Mouse (Mus musculus) kidney, postnatal 0 days (tissue): ENCODE measurements around the gene Fbxo17. TPM values are rescaled to one million over a fixed set of nuclear protein-coding genes. Genes with fewer than 3 reads are reported as not detected.

ENCODE experiments used
- ATAC-seq: fragments of 200-750 bp; cut with Nextera tagmentation; replicated peaks from 2 replicates; pipeline ENCODE4 v1.8.0; 2017; ENCODE audit warnings: low read depth, moderate number of reproducible peaks, moderate TSS enrichment, moderate library complexity; ENCODE audit not compliant: low FRiP score
- DNase-seq: peaks from one replicate; pipeline ENCODE4 v3.0.0-alpha.2; 2016; ENCODE audit warnings: low spot score
- H3K27ac ChIP-seq: fragments of 300-500 bp; sonication (generic); 2 replicates; pipeline ENCODE4 v1.5.1; 2014; ENCODE audit warnings: mild to moderate bottlenecking
- H3K27me3 ChIP-seq: fragments of 300-500 bp; sonication (generic); 2 replicates; pipeline ENCODE4 v1.6.1; 2014; ENCODE audit warnings: low read length, mixed read lengths; ENCODE audit not compliant: insufficient read depth
- H3K36me3 ChIP-seq: fragments of 300-500 bp; sonication (generic); 2 replicates; pipeline ENCODE4 v1.6.1; 2014; ENCODE audit warnings: low read length, mixed read lengths; ENCODE audit not compliant: insufficient read depth
- H3K4me1 ChIP-seq: fragments of 300-500 bp; sonication (generic); replicated peaks from 2 replicates; pipeline ENCODE4 v1.6.1; 2014; ENCODE audit warnings: antibody characterized with exemption, low read length, mixed read lengths; ENCODE audit not compliant: insufficient read depth
- H3K4me2 ChIP-seq: fragments of 300-500 bp; sonication (generic); 2 replicates; pipeline ENCODE4 v1.6.1; 2014; ENCODE audit warnings: mild to moderate bottlenecking, low read length, moderate library complexity, mixed read lengths
- H3K4me3 ChIP-seq: fragments of 300-500 bp; sonication (generic); replicated peaks from 2 replicates; pipeline ENCODE4 v1.5.1; 2014; ENCODE audit warnings: low read depth, low read length
- H3K9ac ChIP-seq: fragments of 300-500 bp; sonication (generic); 2 replicates; pipeline ENCODE4 v1.6.1; 2014; ENCODE audit warnings: low read depth, low read length
- H3K9me3 ChIP-seq: fragments of 300-500 bp; sonication (generic); replicated peaks from 2 replicates; pipeline ENCODE4 v1.6.1; 2016; ENCODE audit warnings: low read length, inconsistent platforms, mixed read lengths
- CTCF ChIP-seq: IDR thresholded peaks from 2 replicates; pipeline ENCODE4 v1.5.1; 2016; ENCODE audit warnings: antibody characterized with exemption, low read depth, mild to moderate bottlenecking, moderate library complexity
- WGBS: fragments of 180-500 bp; shearing (Covaris S2); extraction: QIAGEN DNeasy Blood & Tissue Kit; methylation state at CpG from one replicate; pipeline ENCODE4 v1.1.7; 2014; 5-methylcytosine and 5-hydroxymethylcytosine counted together
- polyA plus RNA-seq: library from polyadenylated mRNA; unstranded; fragments of >200 nt; fragmentation: Nextera tagmentation; extraction: Ambion mirVana; gene quantifications from 2 replicates; pipeline ENCODE4 v1.2.1, GENCODE M21; 2015

The Fbxo17 gene
- polyA plus RNA-seq, 1 experiment from 2014 or later: 7.0 TPM

- peak; percentile 27; the same call in 1 of the 2 replicates for ATAC-seq
- Histone ChIP-seq H3K9me3 (no peaks in the 10 kb centered on the region), H3K4me1 (peaks cover 5% of the 10 kb centered on the region; the same call in 1 of the 2 replicates), H3K36me3 (0 out of 2 replicates have a peak, but pooled peaks cover 5% of the 10 kb centered on the region), H3K27me3 (0 out of 2 replicates have a peak, but pooled peaks cover 4% of the 10 kb centered on the region), H3K27ac (no peak within 1 kb of the TSS), H3K4me3 (no peak within 1 kb of the TSS), H3K9ac (no peak within 1 kb of the TSS), H3K4me2 (peak within 1 kb of the TSS; percentile 22; the same call in 1 of the 2 replicates)
- WGBS: 2% methylated on average over 17 of the region's 17 CpGs
- TF ChIP-seq CTCF: no peak
- no peak for DNase-seq
Observed at GRCm38 (mm10) chr7:28756079-28756478, 39.5 kb downstream of the Fbxo17 start, which contains the start of gene Ccer2. Ccer2 (plus strand) TSS chr7:28756174.

- Histone ChIP-seq H3K4me1 (peaks cover 5% of the 10 kb centered on the region; the same call in 1 of the 2 replicates), H3K4me3 (no peak overlapping the region), H3K4me2 (no peak overlapping the region), H3K27ac (no peak overlapping the region), H3K27me3 (0 out of 2 replicates have a peak, but pooled peaks cover 4% of the 10 kb centered on the region), H3K9me3 (no peaks in the 10 kb centered on the region), H3K36me3 (0 out of 2 replicates have a peak, but pooled peaks cover 5% of the 10 kb centered on the region), H3K9ac (no peak overlapping the region)
- 78% methylated on average over 13 of the region's 13 CpGs for WGBS
- DNase-seq (no peak), ATAC-seq (no peak)
- TF ChIP-seq CTCF: no peak
Observed at GRCm38 (mm10) chr7:28758623-28759022, 42.0 kb downstream of the Fbxo17 start.

- Histone ChIP-seq H3K4me3 (no peak overlapping the region), H3K27me3 (no peaks in the 10 kb centered on the region), H3K9me3 (no peaks in the 10 kb centered on the region), H3K9ac (no peak overlapping the region), H3K4me1 (peaks cover 9% of the 10 kb centered on the region; the same call in 1 of the 2 replicates), H3K4me2 (no peak overlapping the region), H3K36me3 (0 out of 2 replicates have a peak, but pooled peaks cover 5% of the 10 kb centered on the region), H3K27ac (no peak overlapping the region)
- ATAC-seq: no peak
- 82% methylated on average over 9 of the region's 9 CpGs for WGBS
- TF ChIP-seq CTCF: no peak
- no peak for DNase-seq
Observed at GRCm38 (mm10) chr7:28761907-28762306, 45.3 kb downstream of the Fbxo17 start.

- H3K27me3 ChIP-seq: no peaks in the 10 kb centered on the region
- 0 out of 2 replicates have a peak overlapping the region, but pooled peaks have one; percentile 69 for H3K9ac ChIP-seq
- DNase-seq: no peak
- TF ChIP-seq CTCF: no peak
- H3K36me3 ChIP-seq: no peaks in the 10 kb centered on the region
- peaks cover 13% of the 10 kb centered on the region; the same call in 1 of the 2 replicates for H3K4me1 ChIP-seq
- 81% methylated on average over 6 of the region's 6 CpGs for WGBS
- no peaks in the 10 kb centered on the region for H3K9me3 ChIP-seq
- H3K27ac ChIP-seq: no peak overlapping the region
- ATAC-seq: no peak
- H3K4me2 ChIP-seq: peak overlapping the region; percentile 70; the same call in 1 of the 2 replicates
- 0 out of 2 replicates have a peak overlapping the region, but pooled peaks have one; percentile 75 for H3K4me3 ChIP-seq
Observed at GRCm38 (mm10) chr7:28765211-28765610, 48.6 kb downstream of the Fbxo17 start.

- Histone ChIP-seq H3K9me3 (no peaks in the 10 kb centered on the region), H3K4me3 (peak within 1 kb of the TSS; percentile 75), H3K4me2 (peak within 1 kb of the TSS; percentile 70), H3K27ac (peak within 1 kb of the TSS; percentile 31; the same call in 1 of the 2 replicates), H3K27me3 (no peaks in the 10 kb centered on the region), H3K36me3 (no peaks in the 10 kb centered on the region), H3K4me1 (peaks cover 13% of the 10 kb centered on the region; the same call in 1 of the 2 replicates), H3K9ac (peak within 1 kb of the TSS; percentile 72)
- no peak for TF ChIP-seq CTCF
- under 1% methylated on average over 45 of the region's 45 CpGs for WGBS
- DNase-seq (peak; percentile 100), ATAC-seq (peak; percentile 98)
Observed at GRCm38 (mm10) chr7:28766173-28766879, 49.7 kb downstream of the Fbxo17 start, which contains the start of gene Sirt2. Sirt2 (plus strand) TSS chr7:28766735.

GRCm38 (mm10) chr7:28766910-28767309, 50.3 kb downstream of the Fbxo17 start:
- Histone ChIP-seq H3K4me2 (peak overlapping the region; percentile 64), H3K9me3 (no peaks in the 10 kb centered on the region), H3K4me1 (peaks cover 13% of the 10 kb centered on the region; the same call in 1 of the 2 replicates), H3K4me3 (peak overlapping the region; percentile 75), H3K9ac (peak overlapping the region; percentile 72), H3K27ac (no peak overlapping the region), H3K27me3 (no peaks in the 10 kb centered on the region), H3K36me3 (no peaks in the 10 kb centered on the region)
- 2% methylated on average over 14 of the region's 14 CpGs for WGBS
- ATAC-seq (no peak), DNase-seq (peak; percentile 24)
- TF ChIP-seq CTCF: no peak
